Mouse (Mus musculus): ENCODE measurements around the gene Rps13.
"Not testable (repeated sequence)": the region's sequence is repeated elsewhere in the genome, so short reads cannot be mapped to it uniquely, and the experiment has no call there.

The Rps13 gene

GRCm38 (mm10) chr7:116333713-116334668, at the start of gene Rps13:
Rps13 (minus strand) TSS chr7:116334195.
- peak; percentile 95 to 97 for DNase-seq (ENCODE audit: low spot score in 2 of 2)

GRCm38 (mm10) chr7:116379181-116379580, 45.2 kb upstream of the Rps13 start:
- DNase-seq (ENCODE audit: low spot score in 2 of 2), result not testable (repeated sequence)

- DNase-seq (ENCODE audit: low spot score in 2 of 2), result no peak
Measured at GRCm38 (mm10) chr7:116374284-116374683, 40.3 kb upstream of the Rps13 start.

GRCm38 (mm10) chr7:116336226-116336625, 2.2 kb upstream of the Rps13 start:
- DNase-seq (ENCODE audit: low spot score in 2 of 2), result peak in 1 of 2 experiments; percentile 61

DNA sequence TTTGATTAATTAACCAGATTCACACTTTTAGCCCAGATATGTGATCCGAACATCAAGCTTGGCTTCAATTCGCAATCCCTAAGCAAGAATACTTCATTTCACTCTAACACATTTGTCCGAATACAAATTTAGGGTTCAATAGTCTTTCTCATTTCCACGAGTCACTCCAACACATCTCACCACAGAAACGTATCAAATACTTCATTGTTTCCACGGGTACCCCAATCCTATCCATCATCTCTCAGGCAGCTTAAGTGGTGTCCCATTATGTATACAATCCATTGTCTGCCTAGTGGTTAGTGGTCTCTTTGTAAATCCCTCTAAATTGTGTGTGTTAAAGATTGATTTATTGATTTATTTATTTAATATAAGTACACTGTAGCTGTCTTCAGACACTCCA, 1.1 kb upstream of the Rps13 start:
- no peak for DNase-seq (ENCODE audit: low spot score in 2 of 2)

GRCm38 (mm10) chr7:116334669-116335038, 659 bp upstream of the Rps13 start:
- DNase-seq (ENCODE audit: low spot score in 2 of 2), result no peak

DNA sequence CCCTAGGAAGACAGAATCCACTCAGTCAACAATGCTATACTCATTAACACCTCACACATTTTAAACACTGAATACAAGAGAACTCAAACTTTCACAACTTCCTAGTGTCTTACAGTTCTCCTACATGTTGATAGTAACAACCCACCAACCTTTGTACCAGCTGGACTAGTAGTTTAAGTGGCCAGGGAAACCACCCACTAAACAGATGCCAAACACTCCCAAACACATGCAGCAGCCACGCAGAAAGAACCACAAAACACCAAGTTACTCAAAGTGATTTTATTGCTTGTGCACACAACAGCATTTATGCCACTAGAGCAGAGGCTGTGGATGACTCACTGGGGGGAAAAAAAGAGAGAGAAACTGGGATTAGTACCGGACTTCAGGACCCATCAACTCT, 2.7 kb downstream of the Rps13 start:
- no peak for DNase-seq (ENCODE audit: low spot score in 2 of 2)

- no peak for DNase-seq (ENCODE audit: low spot score in 2 of 2)
Measured at GRCm38 (mm10) chr7:116329858-116330257, 4.1 kb downstream of the Rps13 start.

GRCm38 (mm10) chr7:116328777-116329176, 5.2 kb downstream of the Rps13 start:
- DNase-seq (ENCODE audit: low spot score in 2 of 2), result no peak

GRCm38 (mm10) chr7:116327901-116328300, 6.1 kb downstream of the Rps13 start:
- DNase-seq (ENCODE audit: low spot score in 2 of 2), result no peak

DNA sequence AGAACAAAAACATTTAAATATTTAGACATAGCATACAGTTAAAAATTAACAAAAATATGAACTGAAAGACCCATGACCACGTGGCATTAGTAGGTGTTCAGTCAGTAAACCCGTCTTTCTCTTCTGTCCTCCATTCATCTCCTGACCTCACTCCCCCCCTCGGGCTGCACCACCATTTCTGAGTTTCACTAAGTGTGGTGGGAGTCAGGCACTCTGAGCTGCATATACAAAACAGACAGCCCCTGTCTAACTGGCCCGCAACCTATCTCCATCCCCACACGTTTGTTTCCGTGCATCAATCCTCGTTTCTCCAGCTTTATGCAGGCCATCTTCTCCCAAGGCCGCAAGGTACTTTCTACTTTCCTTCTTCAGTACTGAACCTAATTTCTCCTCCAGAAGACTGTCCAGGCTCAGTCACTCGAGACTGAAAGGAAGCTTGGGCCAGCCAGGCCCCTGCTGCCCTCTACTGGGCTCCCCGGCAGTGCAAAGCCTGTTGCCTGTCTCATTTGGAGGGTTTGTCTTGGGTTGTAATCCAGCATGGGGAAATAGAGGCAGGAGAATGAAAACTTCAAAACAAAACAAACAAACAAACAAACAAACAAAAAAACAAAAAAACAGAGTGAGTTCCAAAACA, 10.5 kb downstream of the Rps13 start:
- peak; percentile 61 to 75 for DNase-seq (ENCODE audit: low spot score in 2 of 2)

DNA sequence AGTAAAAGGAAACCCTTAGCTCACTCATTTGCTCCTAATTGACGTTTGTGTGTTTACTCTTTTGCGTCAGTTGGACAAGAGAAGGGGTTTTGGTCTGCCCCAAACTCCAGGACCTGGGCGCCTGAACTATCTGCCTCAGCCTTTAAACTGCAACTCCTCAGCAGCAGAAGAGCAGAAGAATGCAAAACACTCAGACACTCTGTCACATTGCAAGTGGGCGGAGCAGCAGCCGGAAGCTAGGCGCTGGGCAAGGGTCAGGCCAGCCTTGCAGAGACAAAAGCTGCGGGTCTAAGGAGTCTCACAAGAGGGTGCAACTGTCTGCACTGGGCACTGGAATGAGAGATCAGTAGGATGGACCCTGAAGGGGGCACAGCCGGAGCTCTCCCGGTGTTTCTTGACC, 24.5 kb downstream of the Rps13 start:
- DNase-seq (ENCODE audit: low spot score in 2 of 2), result no peak

GRCm38 (mm10) chr7:116308632-116308991, 25.4 kb downstream of the Rps13 start:
- DNase-seq (ENCODE audit: low spot score in 2 of 2), result no peak

GRCm38 (mm10) chr7:116307871-116308631, 25.9 kb downstream of the Rps13 start, which contains the start of gene Plekha7:
Plekha7 (minus strand) TSS chr7:116308376.
- DNase-seq (ENCODE audit: low spot score in 2 of 2), result peak in 1 of 2 experiments; percentile 43

- peak; percentile 72 to 80 for DNase-seq (ENCODE audit: low spot score in 2 of 2)
Measured at GRCm38 (mm10) chr7:116307099-116307870, 26.7 kb downstream of the Rps13 start.

DNA sequence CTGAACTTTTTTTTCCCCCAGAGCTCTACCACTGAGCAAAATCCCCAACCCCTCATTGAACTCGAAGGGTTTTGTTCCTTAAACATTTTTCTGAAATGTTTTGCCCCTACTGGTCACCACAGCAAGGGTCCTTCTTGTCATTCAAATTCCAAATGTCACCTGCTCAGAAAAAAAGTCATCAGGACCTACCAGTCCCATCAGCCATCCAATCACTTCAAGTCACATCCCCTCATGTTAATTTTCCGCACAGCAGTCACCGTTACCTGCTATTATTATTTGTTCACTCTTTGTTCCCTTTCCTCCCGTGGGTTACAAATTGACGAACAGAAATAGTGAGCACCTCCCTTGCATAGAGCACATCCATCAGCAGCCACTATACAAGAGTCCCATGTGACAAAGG, 27.4 kb downstream of the Rps13 start:
- DNase-seq (ENCODE audit: low spot score in 2 of 2), result no peak

GRCm38 (mm10) chr7:116301661-116302311, 32.2 kb downstream of the Rps13 start:
- DNase-seq (ENCODE audit: low spot score in 2 of 2), result no peak

- no peak for DNase-seq (ENCODE audit: low spot score in 2 of 2)
Measured at GRCm38 (mm10) chr7:116301144-116301543, 32.9 kb downstream of the Rps13 start.

DNA sequence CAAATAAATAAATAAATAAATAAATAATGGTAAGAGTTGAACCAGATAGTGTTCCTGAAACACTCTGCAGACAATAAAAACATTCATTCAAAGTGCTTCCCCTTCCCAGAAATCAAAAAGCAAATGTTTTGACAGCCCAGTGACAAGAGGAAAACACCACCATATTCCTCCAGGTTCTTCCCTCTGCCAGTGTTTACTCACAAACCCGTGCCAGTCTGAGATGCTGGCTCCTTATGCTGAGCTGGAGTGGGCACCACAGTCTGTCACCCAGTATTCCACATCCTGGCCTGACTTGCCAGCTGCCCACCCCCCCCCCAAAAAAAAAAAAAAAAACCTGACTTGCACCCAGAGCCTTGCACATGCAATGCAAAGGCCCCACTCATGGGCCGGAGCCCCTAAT, 35.1 kb downstream of the Rps13 start:
- DNase-seq (ENCODE audit: low spot score in 2 of 2), result no peak

GRCm38 (mm10) chr7:116298389-116298788, 35.6 kb downstream of the Rps13 start:
- DNase-seq (ENCODE audit: low spot score in 2 of 2), result no peak

DNA sequence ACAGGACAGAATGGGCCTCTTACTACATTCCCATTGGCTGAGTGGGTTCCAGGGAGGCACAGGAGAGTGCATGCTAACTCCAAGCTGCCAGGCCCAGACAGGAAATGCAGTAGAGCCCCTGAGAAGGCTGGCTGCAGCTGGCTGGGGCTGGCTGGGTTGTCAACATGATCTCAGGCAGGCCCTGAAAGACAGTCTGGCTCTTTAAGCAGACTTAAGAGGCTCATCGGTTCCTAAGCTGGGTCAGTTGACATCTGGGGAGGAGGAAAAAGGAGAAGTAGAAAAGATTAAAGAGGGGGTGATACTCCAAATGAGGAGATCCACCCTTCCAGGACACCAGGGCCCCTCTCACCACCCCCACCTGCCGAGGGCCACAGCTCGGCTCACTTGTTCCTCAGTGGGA, 39.0 kb downstream of the Rps13 start:
- no peak for DNase-seq (ENCODE audit: low spot score in 2 of 2)
